Mouse (Mus musculus): Measurements from ENCODE around the gene Slc35e2.

The Slc35e2 gene

DNA sequence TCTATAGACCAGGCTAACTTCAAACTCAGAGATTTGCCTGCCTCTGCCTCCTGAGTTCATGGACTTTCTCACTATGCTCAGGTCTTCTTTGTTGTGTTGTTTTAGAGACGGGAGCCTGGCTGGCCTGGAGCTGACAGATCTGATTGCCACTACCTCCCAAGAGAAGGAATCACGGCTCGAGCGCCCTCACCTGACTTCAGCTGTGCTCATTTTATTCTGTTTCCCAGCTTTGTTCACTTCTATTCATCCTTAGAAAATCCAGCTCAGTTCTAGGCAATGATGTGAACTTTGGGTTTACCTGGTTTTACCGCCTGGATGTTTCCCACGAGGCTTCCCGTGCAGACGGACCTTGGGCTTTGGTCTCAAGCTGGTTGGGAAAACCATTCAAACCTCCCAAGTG is 25.7 kb upstream of the Slc35e2 start:
- no peak for DNase-seq (ENCODE audit: low spot score)

- no peak for DNase-seq (ENCODE audit: low spot score)
Measured at GRCm38 (mm10) chr4:155577132-155577531, 24.1 kb upstream of the Slc35e2 start.

DNA sequence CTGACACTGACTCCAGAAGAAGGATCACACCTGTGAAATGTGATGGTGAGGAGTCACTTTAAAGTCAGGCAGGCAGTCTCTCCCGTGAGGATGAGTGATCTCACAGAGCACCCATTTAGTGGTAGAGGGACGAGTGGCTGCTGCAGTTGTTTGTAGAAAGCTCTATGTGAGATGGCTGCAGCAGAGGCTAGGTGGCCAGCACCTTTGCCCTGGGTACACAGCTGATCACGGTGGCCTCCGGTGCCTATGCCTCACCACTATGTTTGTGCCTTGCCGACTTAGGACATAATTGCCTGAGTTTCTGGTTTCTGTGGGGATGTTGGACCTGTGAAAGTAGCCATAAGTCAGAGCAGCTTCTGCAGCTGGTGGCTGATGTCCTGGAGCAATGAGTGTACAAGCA is 23.5 kb upstream of the Slc35e2 start:
- no peak for DNase-seq (ENCODE audit: low spot score)

- no peak for DNase-seq (ENCODE audit: low spot score)
Measured at GRCm38 (mm10) chr4:155578336-155579125, 22.7 kb upstream of the Slc35e2 start.

GRCm38 (mm10) chr4:155580420-155580819 is 20.8 kb upstream of the Slc35e2 start:
- no peak for DNase-seq (ENCODE audit: low spot score)

DNA sequence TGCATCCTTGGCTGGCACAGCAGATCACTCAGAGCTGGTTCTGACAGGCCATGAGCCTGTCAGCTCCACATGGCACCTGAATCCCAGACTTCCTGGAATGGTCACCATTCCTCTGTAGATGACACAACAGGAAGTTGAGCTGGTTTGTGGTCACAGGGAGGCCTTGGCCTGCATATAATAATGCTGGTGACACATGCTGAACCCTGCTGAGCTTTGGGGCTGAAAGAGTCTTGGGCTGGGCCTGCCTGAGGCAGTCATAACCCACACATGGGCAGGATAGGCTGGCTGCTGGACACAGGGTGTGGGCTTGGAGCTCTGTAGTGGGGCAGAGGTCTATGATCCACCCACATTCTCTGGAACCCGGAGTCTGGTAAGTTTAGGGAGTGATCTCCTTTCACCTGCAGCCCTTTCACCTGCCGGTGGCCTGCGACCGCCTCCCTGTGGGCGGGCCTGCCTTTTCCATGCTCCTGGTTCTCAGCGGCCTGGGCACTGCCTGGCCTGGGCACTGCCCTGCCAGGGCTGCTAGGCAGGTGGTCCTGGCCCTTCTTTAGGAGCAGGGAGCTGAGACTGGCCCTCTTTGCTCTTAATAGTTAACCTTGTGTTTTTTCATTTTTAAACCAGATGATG is 18.8 kb upstream of the Slc35e2 start:
- DNase-seq (ENCODE audit: low spot score): no peak

GRCm38 (mm10) chr4:155589356-155589755 is 11.9 kb upstream of the Slc35e2 start:
- DNase-seq (ENCODE audit: low spot score): no peak

DNA sequence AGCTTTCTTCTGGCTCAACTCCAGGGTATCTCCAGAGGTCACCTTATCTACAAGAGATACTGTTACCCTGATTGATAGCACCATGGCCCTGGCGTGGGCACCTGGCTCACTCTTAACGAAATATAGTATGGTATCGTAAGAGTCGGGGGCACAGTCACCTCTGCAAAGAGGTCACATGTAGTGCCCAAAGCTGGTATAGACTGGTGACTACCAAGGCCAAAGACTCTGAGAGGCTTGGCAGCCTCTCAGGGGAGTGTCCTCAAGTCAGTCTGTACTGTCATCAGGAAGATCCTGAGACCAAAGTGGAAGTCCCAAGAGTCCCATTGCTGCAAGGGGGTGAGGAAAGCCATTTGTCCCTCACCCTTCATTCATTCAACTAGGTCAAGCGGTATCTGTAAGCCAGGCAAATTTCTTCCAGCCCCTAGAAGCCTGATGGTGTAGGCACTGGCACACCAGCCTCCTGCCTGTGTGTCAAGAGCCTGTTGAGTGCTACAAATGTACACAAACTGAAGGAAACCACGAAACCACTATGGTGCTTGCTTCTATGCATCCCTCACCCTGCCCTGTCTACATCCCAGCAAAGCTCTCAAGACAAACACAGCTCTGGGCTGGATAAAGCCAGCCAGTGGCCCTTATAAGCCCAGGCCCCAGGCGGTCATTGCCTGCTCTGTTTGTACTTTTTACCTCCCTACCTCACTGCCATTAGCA is 10.1 kb upstream of the Slc35e2 start:
- DNase-seq (ENCODE audit: low spot score): no peak

DNA sequence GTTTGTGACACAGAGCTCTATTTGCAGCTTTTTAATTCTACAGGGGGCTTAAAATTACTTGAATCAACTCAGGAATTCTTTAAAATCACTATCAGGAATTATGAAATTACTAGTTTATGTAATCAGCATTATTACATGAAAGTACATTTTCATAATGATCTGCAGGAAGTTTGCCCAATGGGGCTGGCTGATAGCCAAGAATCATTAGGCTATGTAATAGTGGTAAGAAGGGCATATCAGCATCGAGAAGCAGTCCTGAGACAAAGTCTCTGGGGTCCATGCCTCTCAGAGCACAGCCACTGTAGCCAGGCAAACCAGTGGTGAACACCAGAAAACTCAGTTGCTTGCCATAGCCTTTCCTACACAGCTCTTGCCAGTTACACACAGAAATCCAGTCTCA is 7.4 kb upstream of the Slc35e2 start:
- no peak for DNase-seq (ENCODE audit: low spot score)

DNA sequence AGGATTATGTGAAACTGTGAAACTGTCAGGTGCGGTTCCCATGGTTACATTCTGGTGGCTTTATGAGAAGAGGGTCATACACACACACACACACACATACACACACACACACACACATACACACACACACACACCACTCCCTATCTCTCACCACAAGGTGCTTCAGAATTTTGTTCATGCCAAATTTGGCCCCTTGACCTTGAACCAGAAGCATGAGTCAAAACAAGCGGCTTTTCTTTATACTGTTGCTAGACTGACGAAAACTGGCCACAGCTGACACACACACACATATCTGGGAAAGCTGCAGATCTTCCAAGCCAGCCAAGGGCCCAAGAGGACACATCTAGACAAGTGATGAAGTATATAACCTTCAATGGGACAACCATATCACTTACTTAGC is 5.4 kb upstream of the Slc35e2 start:
- DNase-seq (ENCODE audit: low spot score): no peak

DNA sequence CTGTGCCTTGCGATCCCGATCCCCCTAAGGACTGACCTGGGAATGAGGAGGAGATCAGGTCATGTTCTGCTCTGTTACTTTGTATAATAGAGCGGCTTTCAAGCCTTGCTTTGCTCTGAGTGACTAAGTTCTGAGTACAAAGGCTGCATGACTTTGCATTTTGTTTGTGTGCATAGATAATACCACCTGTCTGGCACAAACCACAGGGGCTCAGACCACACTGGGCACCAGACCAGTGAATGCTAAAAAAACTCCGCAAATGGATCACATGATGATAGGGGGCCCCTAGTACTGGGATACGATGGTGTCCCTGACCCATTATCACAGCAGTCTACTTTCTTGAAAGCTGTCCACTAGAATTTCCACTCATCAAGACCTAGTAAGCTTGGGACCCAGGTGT is 4.6 kb upstream of the Slc35e2 start:
- DNase-seq (ENCODE audit: low spot score): no peak

GRCm38 (mm10) chr4:155598536-155598935 is 2.7 kb upstream of the Slc35e2 start:
- no peak for DNase-seq (ENCODE audit: low spot score)

GRCm38 (mm10) chr4:155599901-155600825 is 1.1 kb upstream of the Slc35e2 start:
- no peak for DNase-seq (ENCODE audit: low spot score)

DNA sequence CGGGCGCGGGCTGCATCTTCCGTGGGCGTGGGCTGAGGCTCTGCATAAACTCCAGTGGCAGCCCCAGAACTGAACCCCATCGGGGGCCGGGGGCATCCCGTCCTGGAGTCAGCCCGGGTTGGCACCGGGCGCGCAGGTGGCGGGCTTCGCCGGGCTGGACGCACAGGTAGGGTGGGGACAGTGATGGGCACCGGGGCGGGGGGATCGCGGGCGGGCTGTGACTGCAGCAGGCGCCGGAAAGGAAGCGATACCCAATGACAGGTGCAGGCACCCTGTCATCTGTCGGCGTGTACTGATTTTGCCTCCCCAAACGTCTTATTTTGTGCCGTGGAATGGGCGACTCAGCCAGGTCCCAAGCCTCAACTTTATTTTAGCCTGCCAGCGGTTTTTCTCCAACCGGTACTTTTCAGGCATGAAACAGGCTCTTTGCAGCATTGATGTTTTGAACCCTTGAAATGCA is 811 bp downstream of the Slc35e2 start:
- no peak for DNase-seq (ENCODE audit: low spot score)

GRCm38 (mm10) chr4:155602753-155603152 is 1.5 kb downstream of the Slc35e2 start:
- DNase-seq (ENCODE audit: low spot score): no peak

DNA sequence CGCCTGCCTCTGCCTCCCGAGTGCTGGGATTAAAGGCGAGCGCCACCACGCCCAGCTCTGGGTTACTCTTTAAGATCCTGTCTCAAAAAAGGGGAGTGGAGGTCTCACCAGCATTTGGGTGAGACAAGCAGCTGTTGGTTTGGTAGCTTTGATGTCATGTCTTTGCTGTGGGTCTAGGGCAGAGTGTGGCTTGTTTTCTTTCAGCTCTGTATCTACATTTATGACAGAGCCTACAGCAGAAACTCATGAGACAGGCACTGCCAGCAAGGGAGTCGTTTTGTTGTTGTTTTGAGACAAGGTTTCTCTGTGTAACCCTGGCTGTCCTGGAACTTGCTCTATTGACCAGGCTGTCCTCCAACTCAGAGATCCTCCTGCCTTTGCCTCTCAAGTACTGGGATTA is 2.6 kb downstream of the Slc35e2 start:
- DNase-seq (ENCODE audit: low spot score): no peak

DNA sequence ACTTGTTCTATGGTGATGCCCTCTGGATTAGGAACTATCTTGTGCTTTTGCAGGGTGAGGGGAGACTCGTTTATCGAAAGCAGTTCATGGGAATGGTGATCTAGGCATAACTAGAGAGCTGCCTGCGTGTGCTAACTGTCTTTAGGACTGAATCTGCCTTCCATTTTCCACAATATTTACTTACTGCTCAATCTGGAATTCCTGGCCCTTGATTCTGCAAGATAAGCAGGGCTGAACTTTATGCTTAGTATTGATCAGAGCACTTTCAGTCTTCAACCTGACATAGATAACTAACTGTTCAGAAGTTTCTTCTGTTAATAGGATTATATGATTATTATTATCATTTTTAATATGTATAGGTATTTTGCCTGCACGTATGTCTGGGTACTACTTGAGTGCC is 3.9 kb downstream of the Slc35e2 start:
- DNase-seq (ENCODE audit: low spot score): no peak

DNA sequence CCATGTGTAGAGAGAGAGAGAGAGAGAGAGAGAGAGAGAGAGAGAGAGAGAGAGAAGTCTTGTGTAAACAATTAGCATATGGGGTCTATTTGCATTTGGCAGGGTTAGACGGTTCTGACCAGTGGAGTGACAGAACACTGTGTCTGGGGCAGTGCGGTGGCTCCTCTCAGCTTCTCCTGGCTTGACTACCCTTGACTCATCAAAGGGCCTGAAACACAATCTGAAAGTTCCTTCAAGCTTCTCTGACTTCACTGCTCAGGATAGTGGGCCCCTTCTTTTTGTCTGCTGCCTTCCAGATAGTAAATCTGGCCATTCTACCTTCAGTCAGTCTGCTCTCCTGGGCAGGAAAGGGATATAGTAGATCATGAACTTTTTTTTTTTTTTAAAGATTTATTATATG is 5.6 kb downstream of the Slc35e2 start:
- DNase-seq (ENCODE audit: low spot score): no peak

DNA sequence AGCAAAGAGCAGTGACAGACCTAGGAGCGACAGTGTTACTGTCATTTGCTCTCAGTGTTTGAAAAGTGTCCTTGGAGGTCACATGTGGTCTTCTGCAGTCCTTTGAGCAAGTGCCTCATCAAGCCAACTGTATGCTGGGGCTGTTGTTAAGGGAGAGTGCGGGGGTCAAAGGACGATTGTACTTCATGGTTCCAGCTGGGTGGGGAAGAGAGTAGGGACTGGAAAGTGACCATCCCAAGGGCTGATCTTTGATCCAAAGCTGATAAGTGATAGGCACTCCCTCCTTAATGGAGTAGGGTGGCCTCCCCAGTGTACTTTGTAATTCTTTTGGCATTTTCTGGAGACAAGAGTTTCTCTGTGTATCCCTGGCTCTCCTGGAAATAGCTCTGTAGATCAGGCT is 10.6 kb downstream of the Slc35e2 start:
- no peak for DNase-seq (ENCODE audit: low spot score)

DNA sequence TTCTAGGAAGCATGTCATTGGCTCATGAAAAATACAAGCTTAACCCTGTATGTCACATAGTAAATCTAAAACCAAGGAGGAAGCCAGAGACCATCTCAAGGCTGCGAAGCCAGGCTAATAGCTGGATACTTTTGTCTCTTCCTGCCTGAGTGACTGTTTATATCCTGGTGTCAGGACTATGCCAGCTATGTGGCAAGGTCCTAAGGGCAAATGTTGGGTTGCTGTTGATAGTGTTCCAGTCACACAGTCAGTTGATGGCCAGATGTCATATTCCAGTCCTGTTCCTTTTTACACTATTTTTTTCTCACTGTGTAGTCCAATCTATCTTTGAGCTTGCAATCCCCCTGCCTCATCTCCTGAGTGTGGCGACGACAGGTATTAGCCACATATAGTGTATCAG is 12.0 kb downstream of the Slc35e2 start:
- DNase-seq (ENCODE audit: low spot score): no peak

- DNase-seq (ENCODE audit: low spot score): no peak
Measured at GRCm38 (mm10) chr4:155618321-155618720, 17.1 kb downstream of the Slc35e2 start.
